Mouse (Mus musculus): ENCODE measurements around the gene Abi3bp. TPM values are rescaled to one million over a fixed set of nuclear protein-coding genes. Genes with fewer than 3 reads are reported as not detected.

The Abi3bp gene
- polyA plus RNA-seq, 2 experiments, result 27.1 to 35.3 TPM

DNA sequence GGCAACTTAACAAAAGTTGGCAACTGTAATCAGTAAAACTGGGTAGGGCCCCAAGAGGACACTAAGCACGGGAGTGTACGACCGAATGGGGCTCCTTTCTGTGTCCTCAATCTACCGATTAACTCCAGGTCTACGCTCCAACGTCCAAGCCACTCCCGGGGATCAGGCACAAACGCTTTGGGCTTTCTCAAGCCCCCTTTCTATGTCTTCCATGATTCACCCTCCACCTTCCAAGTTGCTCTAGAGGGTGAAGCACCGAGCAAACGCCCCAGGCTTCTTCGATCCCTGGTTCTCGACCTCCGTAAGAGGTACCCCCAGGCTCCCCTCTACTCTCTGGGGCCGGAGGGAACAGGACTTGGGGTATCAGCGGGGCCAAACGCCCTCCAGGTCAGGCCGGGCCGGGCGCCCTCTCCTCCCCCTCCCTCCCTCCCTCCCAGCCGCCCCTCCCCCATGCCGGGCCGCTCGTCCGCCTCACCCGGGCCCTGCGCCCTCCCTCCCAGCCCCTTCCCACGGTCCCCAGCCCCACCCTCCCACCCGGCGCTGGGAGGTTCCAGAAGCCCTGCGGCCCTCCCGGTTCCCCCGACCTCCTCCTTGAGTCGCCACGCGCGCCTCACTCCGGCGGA, 239.0 kb downstream of the Abi3bp start:
- peak; percentile 28 for DNase-seq (ENCODE audit: low spot score)
- no peaks in the 10 kb centered on the region for H3K9me3 ChIP-seq (ENCODE audit: control insufficient read depth, low read length)
- peaks cover 10% of the 10 kb centered on the region for H3K36me3 ChIP-seq (ENCODE audit: control insufficient read depth, insufficient read depth, low read length)
- H3K4me2 ChIP-seq (replicated peaks; ENCODE audit: low read depth, low read length, severe bottlenecking), result peak overlapping the region; percentile 58
- H3K27ac ChIP-seq (replicated peaks; ENCODE audit: low read depth, low read length), result peak overlapping the region; percentile 98
- ATAC-seq (ENCODE audit: low FRiP score, low read depth), result peak; percentile 76
- peak overlapping the region; percentile 90 for H3K9ac ChIP-seq (ENCODE audit: low read depth, low read length, severe bottlenecking)
- no peak for TF ChIP-seq POLR2A (IDR thresholded peaks at IDR 0.05; ENCODE audit: borderline replicate concordance, extremely low read depth, insufficient read depth, insufficient read length)
- under 1% methylated on average over 21 of the region's 38 CpGs for WGBS
- no peaks in the 10 kb centered on the region for H3K27me3 ChIP-seq (ENCODE audit: control insufficient read depth, insufficient read depth, low read length)
- H3K4me1 ChIP-seq (ENCODE audit: control insufficient read depth, insufficient read depth, low read length), result peaks cover 7% of the 10 kb centered on the region
- H3K4me3 ChIP-seq (replicated peaks; ENCODE audit: low read length), result peak overlapping the region; percentile 80

DNA sequence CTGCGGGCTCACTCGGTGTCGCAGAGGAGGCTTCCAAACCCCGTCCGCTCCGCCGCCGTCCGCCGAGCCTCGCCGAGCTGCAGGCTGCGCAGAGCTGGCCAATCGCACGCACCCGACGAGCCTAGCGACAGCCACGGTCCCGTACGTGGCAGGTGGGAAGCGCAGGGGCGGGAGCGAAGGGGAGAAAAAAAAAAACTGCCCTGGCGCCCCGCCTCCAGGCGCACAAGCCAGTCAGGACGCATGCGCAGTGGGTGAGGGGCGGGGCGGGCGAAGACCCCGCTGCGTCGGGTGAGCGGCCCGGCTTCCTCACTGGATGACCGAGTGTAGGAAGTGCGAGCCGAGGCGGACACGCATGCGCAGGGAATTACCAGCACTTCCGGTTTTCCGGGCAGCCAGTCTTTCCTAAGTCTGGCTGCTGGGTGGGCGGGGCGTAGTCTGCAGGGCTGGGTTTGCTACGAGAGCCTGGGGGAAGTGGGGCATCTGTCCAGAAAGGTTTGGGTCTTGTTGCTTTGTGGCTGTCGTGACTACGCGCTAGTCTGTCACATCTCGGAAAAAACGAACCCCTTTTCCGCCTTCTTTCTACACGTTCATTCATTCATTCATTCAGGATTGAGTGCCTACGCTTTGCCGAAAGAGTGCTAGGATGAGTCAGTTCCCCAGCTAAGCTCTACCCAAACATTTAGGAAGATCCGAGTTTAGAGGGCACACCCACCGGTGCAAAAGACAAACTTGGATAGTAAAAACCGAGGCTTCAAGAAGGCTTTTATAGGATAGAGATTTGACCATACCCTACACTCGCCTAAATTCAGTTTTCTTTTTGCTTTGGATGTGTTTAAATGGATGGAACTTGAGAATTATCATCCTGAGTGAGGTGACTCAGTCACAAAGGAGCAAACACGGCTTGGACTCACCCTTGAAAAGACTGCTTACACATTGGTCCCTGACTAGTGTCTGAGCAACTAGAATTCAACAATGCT, 239.8 kb downstream of the Abi3bp start, which contains the start of gene Tfg:
Gene Tfg (minus strand): TSS at position 227 of the 977 bp plus-strand sequence.
- peak within 1 kb of the TSS; percentile 98 for H3K27ac ChIP-seq (replicated peaks; ENCODE audit: low read depth, low read length)
- peak within 1 kb of the TSS; percentile 90 for H3K9ac ChIP-seq (ENCODE audit: low read depth, low read length, severe bottlenecking)
- H3K4me2 ChIP-seq (replicated peaks; ENCODE audit: low read depth, low read length, severe bottlenecking), result peak within 1 kb of the TSS; percentile 58
- no peaks in the 10 kb centered on the region for H3K9me3 ChIP-seq (ENCODE audit: control insufficient read depth, low read length)
- peak; percentile 100 for DNase-seq (ENCODE audit: low spot score)
- H3K4me3 ChIP-seq (replicated peaks; ENCODE audit: low read length), result peak within 1 kb of the TSS; percentile 80
- peak; percentile 97 for ATAC-seq (ENCODE audit: low FRiP score, low read depth)
- no peaks in the 10 kb centered on the region for H3K27me3 ChIP-seq (ENCODE audit: control insufficient read depth, insufficient read depth, low read length)
- peaks cover 2% of the 10 kb centered on the region; the same call in 1 of the 2 replicates for H3K36me3 ChIP-seq (ENCODE audit: control insufficient read depth, insufficient read depth, low read length)
- H3K4me1 ChIP-seq (ENCODE audit: control insufficient read depth, insufficient read depth, low read length), result peaks cover 7% of the 10 kb centered on the region
- WGBS, result under 1% methylated on average over 59 of the region's 62 CpGs
- TF ChIP-seq POLR2A (IDR thresholded peaks at IDR 0.05; ENCODE audit: borderline replicate concordance, extremely low read depth, insufficient read depth, insufficient read length), result peak; percentile 75; the same call in 1 of the 2 replicates

- no peaks in the 10 kb centered on the region for H3K36me3 ChIP-seq (ENCODE audit: control insufficient read depth, insufficient read depth, low read length)
These were observed 241.4 kb downstream of the Abi3bp start for GRCm38 (mm10) chr16:56719031-56719430.

GRCm38 (mm10) chr16:56722357-56722756, 244.7 kb downstream of the Abi3bp start:
- H3K27me3 ChIP-seq (ENCODE audit: control insufficient read depth, insufficient read depth, low read length), result no peaks in the 10 kb centered on the region
- WGBS, result 68% methylated on average over 4 of the region's 4 CpGs
- DNase-seq (ENCODE audit: low spot score) (no peak), ATAC-seq (ENCODE audit: low FRiP score, low read depth) (no peak)
- H3K27ac ChIP-seq (replicated peaks; ENCODE audit: low read depth, low read length), result no peak overlapping the region
- no peaks in the 10 kb centered on the region for H3K4me1 ChIP-seq (ENCODE audit: control insufficient read depth, insufficient read depth, low read length)
- no peak overlapping the region for H3K9ac ChIP-seq (ENCODE audit: low read depth, low read length, severe bottlenecking)
- TF ChIP-seq POLR2A (IDR thresholded peaks at IDR 0.05; ENCODE audit: borderline replicate concordance, extremely low read depth, insufficient read depth, insufficient read length), result no peak
- H3K4me3 ChIP-seq (replicated peaks; ENCODE audit: low read length), result no peak overlapping the region
- no peaks in the 10 kb centered on the region for H3K9me3 ChIP-seq (ENCODE audit: control insufficient read depth, low read length)
- no peaks in the 10 kb centered on the region for H3K36me3 ChIP-seq (ENCODE audit: control insufficient read depth, insufficient read depth, low read length)
- H3K4me2 ChIP-seq (replicated peaks; ENCODE audit: low read depth, low read length, severe bottlenecking), result no peak overlapping the region

More at GRCm38 (mm10) chr16:56719031-56719430, 241.4 kb downstream of the Abi3bp start:
- Histone ChIP-seq H3K4me3 (replicated peaks; ENCODE audit: low read length) (no peak overlapping the region), H3K4me2 (replicated peaks; ENCODE audit: low read depth, low read length, severe bottlenecking) (no peak overlapping the region), H3K27ac (replicated peaks; ENCODE audit: low read depth, low read length) (no peak overlapping the region), H3K4me1 (ENCODE audit: control insufficient read depth, insufficient read depth, low read length) (peaks cover 7% of the 10 kb centered on the region), H3K9ac (ENCODE audit: low read depth, low read length, severe bottlenecking) (no peak overlapping the region), H3K27me3 (ENCODE audit: control insufficient read depth, insufficient read depth, low read length) (no peaks in the 10 kb centered on the region), H3K9me3 (ENCODE audit: control insufficient read depth, low read length) (no peaks in the 10 kb centered on the region)
- no peak for DNase-seq (ENCODE audit: low spot score)
- ATAC-seq (ENCODE audit: low FRiP score, low read depth), result no peak
- no peak for TF ChIP-seq POLR2A (IDR thresholded peaks at IDR 0.05; ENCODE audit: borderline replicate concordance, extremely low read depth, insufficient read depth, insufficient read length)

GRCm38 (mm10) chr16:56724927-56725326, 247.2 kb downstream of the Abi3bp start:
- no peak overlapping the region for H3K27ac ChIP-seq (replicated peaks; ENCODE audit: low read depth, low read length)
- H3K4me2 ChIP-seq (replicated peaks; ENCODE audit: low read depth, low read length, severe bottlenecking), result no peak overlapping the region
- H3K4me3 ChIP-seq (replicated peaks; ENCODE audit: low read length), result no peak overlapping the region
- no peaks in the 10 kb centered on the region for H3K9me3 ChIP-seq (ENCODE audit: control insufficient read depth, low read length)
- no peak overlapping the region for H3K9ac ChIP-seq (ENCODE audit: low read depth, low read length, severe bottlenecking)
- no peak for TF ChIP-seq POLR2A (IDR thresholded peaks at IDR 0.05; ENCODE audit: borderline replicate concordance, extremely low read depth, insufficient read depth, insufficient read length)
- DNase-seq (ENCODE audit: low spot score) (no peak), ATAC-seq (ENCODE audit: low FRiP score, low read depth) (peak; percentile 53)
- no peaks in the 10 kb centered on the region for H3K27me3 ChIP-seq (ENCODE audit: control insufficient read depth, insufficient read depth, low read length)
- no peaks in the 10 kb centered on the region for H3K4me1 ChIP-seq (ENCODE audit: control insufficient read depth, insufficient read depth, low read length)
- no peaks in the 10 kb centered on the region for H3K36me3 ChIP-seq (ENCODE audit: control insufficient read depth, insufficient read depth, low read length)
- 77% methylated on average over 10 of the region's 10 CpGs for WGBS
